ENCODE assay signal across 8 mouse cellular contexts in the genomic region with DNA sequence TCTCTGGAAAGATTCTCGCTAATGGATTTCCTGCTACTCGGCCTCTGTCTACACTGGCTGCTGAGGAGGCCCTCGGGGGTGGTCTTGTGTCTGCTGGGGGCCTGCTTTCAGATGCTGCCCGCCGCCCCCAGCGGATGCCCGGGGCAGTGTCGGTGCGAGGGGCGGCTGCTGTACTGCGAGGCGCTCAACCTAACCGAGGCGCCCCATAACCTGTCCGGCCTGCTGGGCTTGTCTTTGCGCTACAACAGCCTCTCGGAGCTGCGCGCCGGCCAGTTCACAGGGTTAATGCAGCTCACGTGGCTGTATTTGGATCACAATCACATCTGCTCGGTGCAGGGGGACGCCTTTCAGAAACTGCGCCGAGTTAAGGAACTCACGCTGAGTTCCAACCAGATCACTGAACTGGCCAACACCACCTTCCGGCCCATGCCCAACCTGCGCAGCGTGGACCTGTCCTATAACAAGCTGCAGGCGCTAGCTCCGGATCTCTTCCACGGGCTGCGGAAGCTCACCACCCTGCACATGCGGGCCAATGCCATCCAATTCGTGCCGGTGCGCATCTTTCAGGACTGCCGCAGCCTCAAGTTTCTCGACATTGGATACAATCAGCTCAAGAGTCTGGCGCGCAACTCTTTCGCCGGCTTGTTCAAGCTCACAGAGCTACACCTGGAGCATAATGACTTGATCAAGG. TPM values are rescaled to one million over a fixed set of nuclear protein-coding genes. Genes with fewer than 3 reads are reported as not detected.
DNase-seq lines count a peak whose midpoint lies in the region; ATAC-seq lines count a peak whose summit lies in the region.

No protein-coding gene starts in this region.

- no peaks in the 10 kb centered on the region for H3K9me3 ChIP-seq in embryonic facial prominence, embryonic 14.5 days (ENCODE audit: control insufficient read depth, low read length)
- no peaks in the 10 kb centered on the region for H3K9me3 ChIP-seq in stomach, embryonic 15.5 days

- WGBS in embryonic facial prominence, embryonic 14.5 days: under 1% methylated on average over 43 of the region's 43 CpGs
- under 1% methylated on average over 43 of the region's 43 CpGs for WGBS in stomach, embryonic 15.5 days

- H3K36me3 ChIP-seq in embryonic facial prominence, embryonic 14.5 days (ENCODE audit: control insufficient read depth, insufficient read depth, low read length): no peaks in the 10 kb centered on the region
- H3K36me3 ChIP-seq in stomach, embryonic 15.5 days: no peaks in the 10 kb centered on the region

- peak; percentile 54 for ATAC-seq in embryonic facial prominence, embryonic 14.5 days (ENCODE audit: low read depth)
- ATAC-seq in megakaryocyte progenitor cell, adult 5-6 weeks (replicated peaks; ENCODE audit: poor library complexity): peak; percentile 9; the same call in 1 of the 2 replicates
- peak; percentile 44; the same call in 1 of the 2 replicates for ATAC-seq in stomach, embryonic 15.5 days (ENCODE audit: insufficient read depth, low FRiP score, low read depth)
- ATAC-seq in erythroid progenitor cell, adult 5-6 weeks (replicated peaks; ENCODE audit: low FRiP score, poor library complexity, severe bottlenecking): no peak

- H3K27ac ChIP-seq in embryonic facial prominence, embryonic 14.5 days (replicated peaks; ENCODE audit: low read depth, low read length): no peak overlapping the region
- H3K27ac ChIP-seq in stomach, embryonic 15.5 days: no peak overlapping the region

- peak overlapping the region; percentile 68 for H3K9ac ChIP-seq in embryonic facial prominence, embryonic 14.5 days (ENCODE audit: low read depth, low read length)
- H3K9ac ChIP-seq in stomach, embryonic 15.5 days: no peak overlapping the region

- H3K4me3 ChIP-seq in embryonic facial prominence, embryonic 14.5 days (ENCODE audit: low read depth, low read length): peak overlapping the region; percentile 57
- peak overlapping the region; percentile 44 for H3K4me3 ChIP-seq in stomach, embryonic 15.5 days (replicated peaks)

- peak; percentile 16 for DNase-seq in adrenal gland, postnatal 10 days
- no peak for DNase-seq in adrenal gland, adult 18-20 months (ENCODE audit: low spot score in 2 of 2)
- peak; percentile 67 for DNase-seq in R1 (ENCODE audit: low read depth, low spot score)
- peak; percentile 46 for DNase-seq in embryonic facial prominence, embryonic 14.5 days (ENCODE audit: low spot score)
- peak; percentile 38 for DNase-seq in kidney, postnatal 10 days

- peak overlapping the region; percentile 98 for H3K4me2 ChIP-seq in embryonic facial prominence, embryonic 14.5 days (ENCODE audit: low read depth, low read length)
- peak overlapping the region; percentile 91 for H3K4me2 ChIP-seq in stomach, embryonic 15.5 days

- peaks cover 37% of the 10 kb centered on the region for H3K27me3 ChIP-seq in embryonic facial prominence, embryonic 14.5 days (replicated peaks; ENCODE audit: control insufficient read depth, insufficient read depth, low read length)
- H3K27me3 ChIP-seq in stomach, embryonic 15.5 days (replicated peaks): peaks cover 28% of the 10 kb centered on the region

- no peaks in the 10 kb centered on the region for H3K4me1 ChIP-seq in embryonic facial prominence, embryonic 14.5 days (ENCODE audit: control insufficient read depth, insufficient read depth, low read length)
- H3K4me1 ChIP-seq in stomach, embryonic 15.5 days: peaks cover 15% of the 10 kb centered on the region

RNA-seq across cellular contexts. Expression of gene Lrrtm1, which starts 1.2 kb away (rescaled TPM):
- 1 to 10 TPM in 1 of 2 experiments, under 1 TPM in 1; 0.84 to 1.2 TPM for total RNA-seq in adrenal gland, postnatal 10 days (2021)
- total RNA-seq in adrenal gland, adult 18-20 months (2021): under 1 TPM; 0.29 to 0.53 TPM
- 8.9 and 13.0 TPM in 2 replicates for polyA plus RNA-seq in embryonic facial prominence, embryonic 14.5 days (2014; fragmentation: Nextera tagmentation; extraction: Ambion mirVana)
- not detected in 2 replicates for total RNA-seq in megakaryocyte progenitor cell, adult 5-6 weeks (2015)
- total RNA-seq in megakaryocyte progenitor cell, adult 5-6 weeks (2017): not detected in 2 replicates
- 3.3 and 4.1 TPM in 2 replicates for polyA plus RNA-seq in stomach, embryonic 15.5 days (2015; fragmentation: Nextera tagmentation; extraction: Ambion mirVana)
- total RNA-seq in erythroid progenitor cell, adult 5-6 weeks (2015; ENCODE audit: low replicate concordance): not detected in 2 replicates
- total RNA-seq in erythroid progenitor cell, adult 5-6 weeks (2017; ENCODE audit: low replicate concordance): not detected in 2 replicates

Comparison
In these comparisons a context has a peak if more than half of its experiments do, and no peak if none do; other contexts are left out.
1. DNase-seq: peak in adrenal gland, postnatal 10 days (single experiment), R1 (single experiment), embryonic facial prominence, embryonic 14.5 days (single experiment) and kidney, postnatal 10 days (single experiment); none in adrenal gland, adult 18-20 months (0 of 2).